Mouse (Mus musculus): ENCODE data around the gene Ppp4r2. TPM values are rescaled to one million over a fixed set of nuclear protein-coding genes. Genes with fewer than 3 reads are reported as not detected.
"Not testable (repeated sequence)": the region's sequence is repeated elsewhere in the genome, so short reads cannot be mapped to it uniquely, and the experiment has no call there.

Ppp4r2 gene
- polyA plus RNA-seq, 2 experiments: 10.6 to 13.6 TPM

DNA sequence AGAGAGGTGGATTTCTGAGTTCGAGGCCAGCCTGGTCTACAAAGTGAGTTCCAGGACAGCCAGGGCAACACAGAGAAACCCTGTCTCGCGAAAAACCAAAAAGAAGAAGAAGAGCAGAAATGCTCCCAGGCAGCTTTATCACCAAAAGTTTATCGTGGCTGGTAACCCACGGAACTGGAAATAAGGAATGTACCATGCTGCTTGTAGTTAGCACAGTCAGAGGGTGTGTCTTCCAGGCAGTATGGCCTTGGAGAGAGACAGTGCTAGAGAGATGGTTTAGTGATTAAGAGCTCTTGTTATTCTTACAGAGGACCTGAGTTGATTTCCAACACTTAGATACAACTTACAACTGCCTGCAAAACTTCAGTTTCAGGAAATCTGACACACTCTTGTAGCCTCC lies 17.7 kb downstream of the Ppp4r2 start:
- Histone ChIP-seq H3K9me3 (ENCODE audit: control insufficient read depth, low read length) (no peaks in the 10 kb centered on the region), H3K4me3 (ENCODE audit: insufficient read depth in 1 of 2, low read depth in 2 of 2, low read length in 2 of 2) (no peak overlapping the region), H3K4me2 (ENCODE audit: low read depth) (no peak overlapping the region), H3K27ac (no peak overlapping the region), H3K27me3 (ENCODE audit: control insufficient read depth, insufficient read depth, low read length) (no peaks in the 10 kb centered on the region), H3K9ac (replicated peaks) (no peak overlapping the region), H3K4me1 (replicated peaks; ENCODE audit: control insufficient read depth in 2 of 2, insufficient read depth in 2 of 2, low read length in 1 of 2) (peaks cover 2 to 8% of the 10 kb centered on the region in 2 experiments; a peak in 2 of 4 replicates), H3K36me3 (replicated peaks; ENCODE audit: control insufficient read depth, insufficient read depth, low read depth) (peaks cover 15% of the 10 kb centered on the region)
- ATAC-seq (ENCODE audit: insufficient read depth) (no peak), DNase-seq (ENCODE audit: low read depth in 3 of 3, low spot score in 3 of 3) (no peak)
- 37% methylated on average over 5 of the region's 5 CpGs for WGBS (ENCODE audit: insufficient replicate concordance)
- TF ChIP-seq EP300 (IDR thresholded peaks at IDR 0.05; ENCODE audit: low read depth): no peak
- no peak for TF ChIP-seq CTCF (IDR thresholded peaks at IDR 0.05; ENCODE audit: low read depth)

- Histone ChIP-seq H3K9ac (replicated peaks) (no peak overlapping the region), H3K27ac (no peak overlapping the region), H3K4me3 (ENCODE audit: insufficient read depth in 1 of 2, low read depth in 2 of 2, low read length in 2 of 2) (no peak overlapping the region), H3K9me3 (ENCODE audit: control insufficient read depth, low read length) (no peaks in the 10 kb centered on the region), H3K4me2 (ENCODE audit: low read depth) (no peak overlapping the region), H3K36me3 (replicated peaks; ENCODE audit: control insufficient read depth, insufficient read depth, low read depth) (peaks cover 17% of the 10 kb centered on the region), H3K4me1 (replicated peaks; ENCODE audit: control insufficient read depth in 2 of 2, insufficient read depth in 2 of 2, low read length in 1 of 2) (no peaks in the 10 kb centered on the region), H3K27me3 (ENCODE audit: control insufficient read depth, insufficient read depth, low read length) (no peaks in the 10 kb centered on the region)
- 81% methylated on average over 6 of the region's 6 CpGs for WGBS (ENCODE audit: insufficient replicate concordance)
- DNase-seq (ENCODE audit: low read depth in 3 of 3, low spot score in 3 of 3) (no peak), ATAC-seq (ENCODE audit: insufficient read depth) (no peak)
- TF ChIP-seq EP300 (IDR thresholded peaks at IDR 0.05; ENCODE audit: low read depth) (no peak), CTCF (IDR thresholded peaks at IDR 0.05; ENCODE audit: low read depth) (no peak)
Measured at GRCm38 (mm10) chr6:100865321-100865720, 31.9 kb downstream of the Ppp4r2 start.

- WGBS (ENCODE audit: insufficient replicate concordance): 50% methylated on average over 4 of the region's 5 CpGs
- not testable (repeated sequence) for H3K9me3 ChIP-seq (ENCODE audit: control insufficient read depth, low read length); H3K4me3 ChIP-seq (ENCODE audit: insufficient read depth in 1 of 2, low read depth in 2 of 2, low read length in 2 of 2); H3K9ac ChIP-seq (replicated peaks); ATAC-seq (ENCODE audit: insufficient read depth); H3K4me1 ChIP-seq (replicated peaks; ENCODE audit: control insufficient read depth in 2 of 2, insufficient read depth in 2 of 2, low read length in 1 of 2); H3K27me3 ChIP-seq (ENCODE audit: control insufficient read depth, insufficient read depth, low read length); H3K4me2 ChIP-seq (ENCODE audit: low read depth); DNase-seq (ENCODE audit: low read depth in 3 of 3, low spot score in 3 of 3); H3K27ac ChIP-seq
- peaks cover 17% of the 10 kb centered on the region for H3K36me3 ChIP-seq (replicated peaks; ENCODE audit: control insufficient read depth, insufficient read depth, low read depth)
Measured at GRCm38 (mm10) chr6:100865788-100866187, 32.4 kb downstream of the Ppp4r2 start.

GRCm38 (mm10) chr6:100866246-100866645 lies 32.8 kb downstream of the Ppp4r2 start:
- H3K4me1 ChIP-seq (replicated peaks; ENCODE audit: control insufficient read depth in 2 of 2, insufficient read depth in 2 of 2, low read length in 1 of 2); DNase-seq (ENCODE audit: low read depth in 3 of 3, low spot score in 3 of 3); H3K4me3 ChIP-seq (ENCODE audit: insufficient read depth in 1 of 2, low read depth in 2 of 2, low read length in 2 of 2); H3K4me2 ChIP-seq (ENCODE audit: low read depth); ATAC-seq (ENCODE audit: insufficient read depth); H3K27ac ChIP-seq; H3K27me3 ChIP-seq (ENCODE audit: control insufficient read depth, insufficient read depth, low read length); H3K9me3 ChIP-seq (ENCODE audit: control insufficient read depth, low read length); H3K9ac ChIP-seq (replicated peaks): not testable (repeated sequence)
- H3K36me3 ChIP-seq (replicated peaks; ENCODE audit: control insufficient read depth, insufficient read depth, low read depth): peaks cover 17% of the 10 kb centered on the region
- WGBS (ENCODE audit: insufficient replicate concordance): 86% methylated on average over 5 of the region's 5 CpGs

- no peak overlapping the region for H3K9ac ChIP-seq (replicated peaks)
- no peak overlapping the region for H3K27ac ChIP-seq
- no peak for ATAC-seq (ENCODE audit: insufficient read depth)
Measured at GRCm38 (mm10) chr6:100868863-100869262, 35.4 kb downstream of the Ppp4r2 start.

More at GRCm38 (mm10) chr6:100868863-100869262, 35.4 kb downstream of the Ppp4r2 start:
- no peaks in the 10 kb centered on the region for H3K4me1 ChIP-seq (replicated peaks; ENCODE audit: control insufficient read depth in 2 of 2, insufficient read depth in 2 of 2, low read length in 1 of 2)
- peaks cover 7% of the 10 kb centered on the region for H3K36me3 ChIP-seq (replicated peaks; ENCODE audit: control insufficient read depth, insufficient read depth, low read depth)
- DNase-seq (ENCODE audit: low read depth in 3 of 3, low spot score in 3 of 3): no peak
- H3K4me2 ChIP-seq (ENCODE audit: low read depth): no peak overlapping the region
- WGBS (ENCODE audit: insufficient replicate concordance): 63% methylated on average over 5 of the region's 5 CpGs
- H3K4me3 ChIP-seq (ENCODE audit: insufficient read depth in 1 of 2, low read depth in 2 of 2, low read length in 2 of 2): no peak overlapping the region
- no peaks in the 10 kb centered on the region for H3K9me3 ChIP-seq (ENCODE audit: control insufficient read depth, low read length)
- TF ChIP-seq EP300 (IDR thresholded peaks at IDR 0.05; ENCODE audit: low read depth) (no peak), CTCF (IDR thresholded peaks at IDR 0.05; ENCODE audit: low read depth) (no peak)
- no peaks in the 10 kb centered on the region for H3K27me3 ChIP-seq (ENCODE audit: control insufficient read depth, insufficient read depth, low read length)

Data from liver, embryonic 14.5 days (tissue).